Mouse (Mus musculus) neural tube, embryonic 10.5 days (tissue): ENCODE results near the gene Lamtor3.
"Not testable (repeated sequence)": the region's sequence is repeated elsewhere in the genome, so short reads cannot be mapped to it uniquely, and the experiment has no call there.

ENCODE experiments used
- DNase-seq: peaks from one replicate; pipeline ENCODE4 v3.0.0-alpha.2; 2017; ENCODE audit warnings: low spot score; ENCODE audit errors: extremely low spot score

Lamtor3 gene

GRCm38 (mm10) chr3:137918172-137918931, at the start of gene Lamtor3:
TSS of gene Lamtor3 (plus strand) at chr3:137918506.
- peak; percentile 88 for DNase-seq

DNA sequence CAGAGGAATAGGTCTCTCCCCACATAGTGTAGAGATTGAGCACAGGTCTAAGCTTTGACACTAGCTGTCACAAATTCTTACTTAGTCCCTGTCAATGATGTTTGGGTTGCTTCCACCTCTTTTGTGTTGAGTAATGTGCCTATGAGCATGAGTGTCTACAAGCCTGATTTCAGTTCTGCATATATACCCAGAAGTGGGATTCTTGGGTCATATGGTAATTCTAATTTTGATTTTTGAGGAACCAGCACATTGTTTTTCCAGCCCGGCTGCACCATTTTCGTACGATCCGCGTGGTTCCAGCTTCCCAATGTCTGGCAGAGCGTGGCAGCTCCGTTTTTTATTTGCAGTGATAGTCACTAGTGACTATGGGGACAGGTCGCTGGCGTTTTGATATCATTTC, 48.9 kb upstream of the Lamtor3 start:
- no peak for DNase-seq

DNA sequence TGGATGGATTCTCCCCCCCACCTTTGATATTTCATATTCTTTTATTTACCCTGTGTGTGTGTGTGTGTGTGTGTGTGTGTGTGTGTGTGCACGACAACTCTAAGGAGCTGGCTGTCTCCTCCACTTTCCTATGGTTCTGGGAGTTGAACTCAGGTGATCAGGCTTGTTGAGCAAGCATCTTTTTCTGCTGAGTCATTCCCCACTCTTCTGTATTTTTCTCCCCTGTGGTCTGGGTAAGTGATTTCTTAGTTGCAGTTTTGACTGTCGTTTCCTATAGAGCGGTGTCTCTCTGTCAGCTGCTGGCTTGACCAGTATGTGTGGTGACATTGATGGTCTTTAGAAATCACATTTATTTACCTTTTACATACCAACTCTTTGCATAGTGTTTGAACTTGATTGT, 39.0 kb upstream of the Lamtor3 start:
- no peak for DNase-seq

- no peak for DNase-seq
Measured at GRCm38 (mm10) chr3:137880109-137880748, 38.1 kb upstream of the Lamtor3 start.

- DNase-seq, result no peak
Measured at GRCm38 (mm10) chr3:137881093-137881492, 37.2 kb upstream of the Lamtor3 start.

DNA sequence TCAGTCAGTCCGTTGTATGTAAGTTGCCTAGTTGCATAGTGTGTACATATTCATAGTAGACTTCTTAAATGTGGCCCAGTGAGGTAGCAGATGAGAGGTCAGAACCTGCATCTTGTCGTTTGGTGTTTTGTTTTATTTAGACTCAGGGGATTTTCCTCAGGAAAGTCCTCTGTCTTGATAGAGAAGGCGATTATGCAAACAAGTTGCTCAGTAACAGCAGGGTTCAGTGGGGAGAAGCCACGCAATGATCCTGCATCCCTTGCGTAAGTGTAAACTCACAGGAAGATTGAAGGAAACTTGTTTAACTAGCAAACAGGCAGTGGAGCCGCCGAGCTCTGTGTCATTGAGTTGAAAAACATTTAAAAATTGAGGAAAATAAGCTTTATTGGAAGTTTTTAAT, 30.3 kb upstream of the Lamtor3 start:
- DNase-seq, result no peak

- DNase-seq, result no peak
Measured at GRCm38 (mm10) chr3:137891089-137891488, 27.2 kb upstream of the Lamtor3 start.

GRCm38 (mm10) chr3:137892118-137892517, 26.2 kb upstream of the Lamtor3 start:
- DNase-seq, result no peak

DNA sequence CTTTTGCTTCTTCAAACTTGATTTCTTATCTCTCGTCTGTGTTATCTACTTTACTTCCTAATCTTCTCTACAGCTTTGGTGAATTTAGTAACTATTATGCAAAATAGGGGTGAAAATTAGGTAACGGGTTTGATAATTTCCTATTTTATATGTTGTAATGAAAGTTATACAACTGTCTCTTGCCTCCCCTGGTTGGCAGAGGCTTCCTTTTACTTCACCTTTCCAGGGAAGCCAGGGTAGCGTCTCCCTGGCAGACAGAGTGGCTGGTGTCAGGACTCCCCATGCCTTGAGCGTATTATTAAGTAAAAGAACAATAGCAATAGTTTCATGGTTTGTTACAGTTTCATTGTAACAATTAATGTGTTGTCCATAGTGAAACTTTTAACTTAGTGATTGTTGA, 24.5 kb upstream of the Lamtor3 start:
- no peak for DNase-seq

- no peak for DNase-seq
Measured at GRCm38 (mm10) chr3:137895196-137895595, 23.1 kb upstream of the Lamtor3 start.

DNA sequence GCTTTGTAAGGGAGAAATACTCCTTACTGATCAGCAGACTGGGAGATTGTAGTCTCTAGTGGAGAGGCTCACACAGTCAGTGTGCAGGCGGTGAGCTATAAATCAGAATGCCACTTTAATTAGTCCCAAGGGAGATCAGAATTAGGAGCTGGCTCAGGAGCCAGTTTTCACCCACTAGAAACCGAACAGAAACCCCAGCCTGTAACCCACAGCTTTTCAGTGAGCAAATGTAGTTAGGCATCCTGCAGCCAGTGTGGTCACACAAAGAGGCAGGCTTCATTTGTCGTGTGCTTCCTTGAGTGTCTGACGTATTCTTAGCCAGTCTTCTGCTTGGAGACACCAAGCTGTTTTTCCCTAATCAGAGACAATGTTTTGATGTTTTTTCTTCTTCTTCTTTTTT, 21.9 kb upstream of the Lamtor3 start:
- DNase-seq, result no peak

GRCm38 (mm10) chr3:137896867-137897266, 21.4 kb upstream of the Lamtor3 start:
- no peak for DNase-seq

GRCm38 (mm10) chr3:137897685-137898084, 20.6 kb upstream of the Lamtor3 start:
- no peak for DNase-seq

- no peak for DNase-seq
Measured at GRCm38 (mm10) chr3:137900149-137900548, 18.2 kb upstream of the Lamtor3 start.

GRCm38 (mm10) chr3:137913093-137913492, 5.2 kb upstream of the Lamtor3 start:
- no peak for DNase-seq

DNA sequence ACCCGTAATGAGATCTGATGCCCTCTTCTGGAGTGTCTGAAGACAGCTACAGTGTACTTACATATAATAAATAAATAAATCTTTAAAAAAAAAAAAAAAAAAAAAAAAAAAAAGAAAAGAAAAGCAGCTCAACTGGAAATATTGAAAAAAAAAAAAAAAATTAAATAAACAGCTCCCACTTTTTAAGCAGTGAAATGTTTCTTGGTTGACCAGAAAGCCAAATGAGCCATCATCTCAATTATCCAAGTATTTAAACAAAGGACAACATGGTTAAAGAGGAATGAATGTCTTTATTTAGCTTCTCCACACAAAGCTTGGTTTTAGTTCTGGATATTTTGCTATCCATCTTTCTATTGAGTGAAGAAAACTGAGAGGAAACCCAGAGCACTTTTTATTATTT, 3.7 kb upstream of the Lamtor3 start:
- not testable (repeated sequence) for DNase-seq

DNA sequence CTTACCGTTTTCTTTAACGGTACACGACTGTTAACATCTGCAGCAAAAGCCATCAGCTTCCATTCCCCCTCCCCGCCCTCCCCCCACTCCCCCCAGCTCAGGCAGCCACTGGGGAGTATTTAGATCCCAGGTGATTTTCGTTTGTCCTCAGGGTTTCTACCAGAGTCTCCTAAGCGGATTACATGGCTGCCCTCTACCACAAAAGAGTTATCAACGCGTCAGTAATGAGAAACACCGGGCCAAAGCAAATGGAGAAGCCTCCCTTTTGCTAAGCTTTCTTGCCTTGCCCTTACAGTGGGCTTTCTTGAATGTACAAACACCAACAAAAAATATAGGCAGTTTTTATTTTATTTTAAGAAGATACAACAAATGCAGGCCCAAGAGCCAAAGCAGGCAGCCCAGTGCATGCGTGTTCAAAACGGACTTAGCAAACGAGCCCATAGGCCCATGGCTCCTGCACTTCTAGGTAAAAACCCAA, 573 bp upstream of the Lamtor3 start:
- DNase-seq, result no peak

DNA sequence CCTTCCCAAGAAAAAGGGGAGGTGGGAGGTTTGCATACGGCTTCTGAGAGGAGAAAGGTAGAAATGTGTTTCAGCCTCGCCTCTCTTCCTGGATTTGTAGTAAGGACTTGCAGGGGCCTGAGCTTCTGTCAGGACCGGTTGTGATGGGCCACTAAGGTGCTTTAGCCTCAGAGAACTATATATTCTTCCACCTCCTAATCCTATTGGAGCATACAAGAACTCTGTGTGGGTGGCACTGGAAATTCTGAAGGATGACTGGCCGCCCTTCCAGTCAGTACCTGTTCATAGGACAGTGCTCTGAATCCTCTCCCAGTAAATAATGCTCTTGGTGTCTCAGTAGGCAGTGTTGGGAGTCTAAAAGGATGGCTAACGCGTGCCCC, 616 bp downstream of the Lamtor3 start:
- DNase-seq, result no peak

- no peak for DNase-seq
Measured at GRCm38 (mm10) chr3:137919398-137919797, 1.1 kb downstream of the Lamtor3 start.

GRCm38 (mm10) chr3:137920594-137920993, 2.3 kb downstream of the Lamtor3 start:
- DNase-seq, result no peak

- no peak for DNase-seq
Measured at GRCm38 (mm10) chr3:137927010-137927409, 8.7 kb downstream of the Lamtor3 start.

GRCm38 (mm10) chr3:137929940-137930339, 11.6 kb downstream of the Lamtor3 start:
- DNase-seq, result no peak

DNA sequence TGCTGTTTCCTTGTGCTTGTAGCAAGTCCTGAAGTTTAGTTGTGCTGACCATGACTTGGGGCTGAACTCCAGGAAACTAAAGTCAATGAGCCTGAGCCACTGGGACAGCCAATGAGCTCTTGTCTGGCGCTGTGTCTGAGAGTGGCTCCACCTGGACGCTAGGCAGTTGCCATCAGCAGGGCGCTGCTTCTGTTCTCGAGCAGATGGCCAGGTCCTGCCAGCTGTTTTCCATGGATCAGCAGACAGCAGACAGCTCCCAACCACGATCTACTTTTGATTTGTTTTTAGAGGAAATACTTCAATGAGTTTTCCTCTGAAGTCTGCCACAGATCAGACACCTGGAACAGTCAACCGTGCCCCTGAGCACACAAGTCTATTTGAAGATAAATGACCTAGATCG, 14.4 kb downstream of the Lamtor3 start:
- DNase-seq, result no peak
